Mouse (Mus musculus) adrenal gland, adult (tissue): ENCODE measurements around the gene Rnaseh2c.

ENCODE experiments used
- DNase-seq, 2 experiments: peaks; one replicate each; pipeline ENCODE4 v3.0.0; 2022 to 2023; ENCODE audit warnings: low spot score in 1 of 2; ENCODE audit not compliant: inconsistent age in 2 of 2

Rnaseh2c gene

DNA sequence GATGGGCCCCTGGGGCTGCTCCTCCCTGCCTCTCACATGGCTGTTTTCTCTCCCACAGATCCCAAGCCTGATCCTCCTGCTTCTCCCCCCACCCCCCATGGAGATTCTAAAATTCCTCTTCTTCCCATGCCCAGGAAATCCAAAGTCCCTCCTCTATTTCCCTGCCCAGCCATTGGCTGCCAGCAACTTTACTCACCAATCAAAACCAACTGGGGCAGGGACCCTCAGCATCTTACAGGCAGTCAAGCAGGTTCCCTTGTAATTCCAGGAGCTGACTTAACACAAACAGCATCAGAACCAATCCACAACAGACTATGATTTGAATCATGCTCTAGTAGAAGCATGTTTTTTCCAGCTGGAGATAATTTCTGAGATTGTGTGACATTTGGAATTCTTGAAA lies 28.2 kb downstream of the Rnaseh2c start:
- DNase-seq: no peak

DNA sequence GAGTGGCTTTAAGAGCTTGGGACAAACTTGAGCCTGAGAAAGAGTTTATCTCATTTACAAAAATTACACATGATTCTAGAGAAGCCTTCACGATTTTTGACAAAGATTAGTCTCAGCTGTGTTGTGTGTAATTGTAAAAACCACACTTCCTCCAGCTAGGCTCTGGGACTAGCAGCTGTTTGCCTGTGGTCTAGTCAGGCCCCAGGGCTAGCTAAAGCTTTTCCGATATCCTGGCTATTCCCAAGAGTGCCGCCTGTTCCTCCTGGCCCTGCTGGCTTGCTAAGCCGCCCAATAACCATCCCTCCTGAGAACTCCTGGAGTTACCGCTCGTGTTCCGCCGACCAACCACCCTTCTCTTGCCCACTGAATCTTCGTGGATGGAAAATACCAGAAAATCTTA lies 30.4 kb downstream of the Rnaseh2c start:
- no peak for DNase-seq

DNA sequence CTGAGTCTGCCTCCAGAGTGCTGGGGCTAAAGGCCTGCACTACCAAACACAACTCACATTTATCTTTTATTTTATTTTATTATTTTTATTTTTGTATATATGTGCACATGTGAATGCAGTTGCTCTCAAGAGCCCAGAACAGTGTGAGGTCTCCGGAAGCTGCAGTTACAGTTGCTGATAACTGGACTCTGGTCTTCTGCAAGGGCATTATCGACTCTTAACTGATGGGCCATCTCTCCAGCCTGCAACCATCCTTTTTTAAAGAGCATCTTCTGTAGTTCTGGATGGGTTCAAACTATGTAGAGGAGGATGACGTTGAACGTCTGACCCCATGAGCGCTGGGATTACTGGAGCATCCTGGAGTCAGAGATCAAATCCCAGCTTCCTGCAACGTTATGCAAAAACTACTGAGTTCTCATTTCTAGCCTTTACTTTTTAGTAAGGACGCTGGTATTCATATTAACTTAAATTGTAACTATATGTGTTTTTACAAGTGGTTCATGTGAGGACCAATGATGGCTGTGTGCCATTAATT lies 34.4 kb downstream of the Rnaseh2c start:
- peak in 1 of 2 experiments; percentile 39 for DNase-seq

DNA sequence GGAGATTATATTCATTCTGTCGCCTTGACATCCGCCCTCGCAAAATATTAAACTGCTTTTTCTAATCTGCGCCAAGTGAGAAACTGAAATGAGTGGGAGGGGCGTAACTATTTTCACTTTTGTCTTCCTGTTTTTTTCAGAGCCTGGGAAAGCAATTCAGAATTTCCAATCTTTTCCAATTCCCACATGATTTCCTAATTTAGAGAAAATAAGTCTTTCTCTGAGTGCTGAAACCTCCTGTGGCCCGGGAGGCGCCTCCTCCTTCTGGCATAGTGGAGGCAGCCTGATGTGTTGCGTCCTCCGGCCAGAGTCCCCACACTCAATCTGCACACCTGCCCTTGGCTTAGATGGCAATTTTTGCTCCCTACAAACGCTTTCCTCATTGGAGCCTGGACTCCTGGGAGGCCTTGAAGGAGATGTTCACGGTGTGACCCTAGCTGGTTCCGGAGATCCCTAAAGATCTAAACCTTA lies 34.9 kb downstream of the Rnaseh2c start:
- DNase-seq: no peak

DNA sequence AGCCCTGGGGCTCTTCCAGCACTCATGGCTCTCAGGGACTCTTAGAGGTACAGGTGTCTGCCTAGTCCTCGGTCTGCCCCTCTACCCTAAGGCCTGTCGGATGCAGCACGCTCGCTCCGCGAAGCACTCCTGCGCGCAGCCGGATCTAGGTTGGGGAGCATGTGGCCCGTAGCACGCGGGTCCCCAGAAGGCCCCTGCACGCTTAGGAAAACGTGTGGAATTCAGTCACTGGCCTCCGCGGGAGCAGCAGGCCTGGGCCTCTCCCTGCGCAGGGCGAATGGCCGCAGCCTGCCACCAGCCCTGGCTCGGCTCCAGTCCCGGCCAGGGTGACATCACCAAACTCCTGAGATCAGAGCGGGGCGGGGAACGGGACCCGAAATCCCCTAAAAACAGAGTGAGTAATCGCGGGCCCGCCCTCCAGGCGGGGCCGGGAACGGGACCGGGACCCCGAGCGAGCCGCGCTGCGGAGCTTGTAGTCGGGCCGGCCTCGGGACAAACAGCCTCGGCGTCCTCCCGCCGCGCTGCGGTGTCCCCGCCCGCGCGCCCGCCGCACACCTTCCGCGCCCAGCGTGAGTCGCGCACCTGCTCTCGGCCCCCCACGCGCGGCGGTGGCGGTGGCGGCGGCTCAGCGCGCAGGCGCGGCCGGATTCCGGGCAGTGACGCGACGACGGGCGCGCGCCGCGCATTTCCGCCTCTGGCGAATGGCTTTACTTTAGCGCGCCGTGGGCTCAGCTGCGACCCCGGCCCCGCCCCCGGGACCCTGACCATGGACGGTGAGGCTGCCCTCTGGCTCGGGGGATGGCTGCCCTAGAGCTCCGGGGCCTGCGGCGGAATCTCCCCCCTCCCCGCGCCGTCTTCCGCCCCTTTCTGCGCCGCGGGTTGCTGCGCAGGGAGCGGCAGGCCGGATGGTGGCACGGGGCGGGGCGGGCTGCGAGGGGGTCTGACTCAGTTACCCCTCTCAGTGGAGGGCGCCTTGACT lies 35.7 kb downstream of the Rnaseh2c start, which contains the start of gene Rela:
Rela (plus strand) TSS at position 415 of the 979 bp plus-strand sequence.
- DNase-seq: peak; percentile 96 to 99

DNA sequence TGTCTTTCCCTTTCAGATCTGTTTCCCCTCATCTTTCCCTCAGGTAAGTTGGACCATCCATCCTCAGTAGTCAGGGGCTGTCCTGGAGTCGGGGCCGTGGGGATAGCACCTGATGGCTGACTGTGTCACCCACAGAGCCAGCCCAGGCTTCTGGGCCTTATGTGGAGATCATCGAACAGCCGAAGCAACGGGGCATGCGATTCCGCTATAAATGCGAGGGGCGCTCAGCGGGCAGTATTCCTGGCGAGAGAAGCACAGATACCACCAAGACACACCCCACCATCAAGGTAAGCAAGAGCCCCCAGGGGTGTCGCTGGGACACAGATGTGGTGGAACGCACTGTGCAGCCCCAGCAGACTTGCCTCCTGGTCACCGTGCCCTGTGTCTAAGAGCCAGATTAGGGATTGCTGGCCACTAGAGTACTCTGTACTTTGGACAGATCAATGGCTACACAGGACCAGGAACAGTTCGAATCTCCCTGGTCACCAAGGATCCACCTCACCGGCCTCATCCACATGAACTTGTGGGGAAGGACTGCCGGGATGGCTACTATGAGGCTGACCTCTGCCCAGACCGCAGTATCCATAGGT lies 36.8 kb downstream of the Rnaseh2c start:
- peak in 1 of 2 experiments; percentile 46 for DNase-seq

DNA sequence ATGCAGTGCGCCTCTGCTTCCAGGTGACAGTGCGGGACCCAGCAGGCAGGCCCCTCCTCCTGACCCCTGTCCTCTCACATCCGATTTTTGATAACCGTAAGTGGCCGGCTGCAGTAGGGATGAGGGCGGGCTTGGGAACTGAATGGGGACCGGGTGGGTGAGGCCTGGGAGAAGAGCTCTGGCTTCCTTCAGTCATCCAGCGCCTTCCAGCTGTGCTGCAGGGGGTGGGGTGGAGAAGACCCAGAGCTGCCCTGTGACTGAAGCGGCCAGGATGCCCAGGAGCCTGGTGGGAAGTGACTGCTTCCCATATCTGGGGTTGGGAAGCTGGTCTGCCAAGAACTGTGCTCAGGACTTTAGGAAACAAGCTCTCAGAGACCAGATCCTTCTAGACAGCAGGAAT lies 38.7 kb downstream of the Rnaseh2c start:
- peak in 1 of 2 experiments; percentile 57 for DNase-seq

DNA sequence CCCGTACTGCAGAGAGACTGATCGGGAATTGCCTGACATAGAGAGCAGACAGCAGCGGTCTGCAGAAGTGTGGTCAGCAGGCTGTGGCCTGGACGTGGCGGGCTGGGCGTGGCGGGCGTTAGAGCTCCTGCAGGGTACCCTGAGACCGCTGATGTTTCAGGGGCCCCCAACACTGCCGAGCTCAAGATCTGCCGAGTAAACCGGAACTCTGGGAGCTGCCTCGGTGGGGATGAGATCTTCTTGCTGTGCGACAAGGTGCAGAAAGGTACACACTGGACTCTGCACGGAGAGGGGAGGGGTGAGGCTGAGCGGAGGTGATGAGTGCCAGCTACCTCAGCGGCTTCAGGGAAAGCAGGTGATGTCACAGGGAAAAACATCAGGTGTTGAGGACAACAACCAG lies 39.3 kb downstream of the Rnaseh2c start:
- peak in 1 of 2 experiments; percentile 37 for DNase-seq

DNA sequence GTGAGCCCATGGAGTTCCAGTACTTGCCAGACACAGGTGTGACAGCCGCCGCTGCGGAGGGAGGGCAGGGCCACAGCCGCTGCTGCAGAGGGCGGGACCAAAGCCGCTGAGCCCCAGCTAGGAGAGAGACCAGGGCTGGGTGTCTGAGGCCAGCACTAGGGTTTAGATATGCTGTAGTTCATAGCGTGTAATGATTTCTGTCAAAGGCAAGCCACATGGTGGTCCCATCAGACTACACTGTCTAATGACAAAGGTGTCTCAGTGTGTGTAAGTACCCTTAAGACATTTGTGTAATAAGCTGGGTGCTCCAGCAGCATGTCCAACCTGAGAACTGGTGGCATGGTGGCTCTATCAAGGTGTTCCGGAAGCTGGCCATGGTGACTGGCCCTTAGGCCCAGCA lies 40.0 kb downstream of the Rnaseh2c start:
- no peak for DNase-seq

DNA sequence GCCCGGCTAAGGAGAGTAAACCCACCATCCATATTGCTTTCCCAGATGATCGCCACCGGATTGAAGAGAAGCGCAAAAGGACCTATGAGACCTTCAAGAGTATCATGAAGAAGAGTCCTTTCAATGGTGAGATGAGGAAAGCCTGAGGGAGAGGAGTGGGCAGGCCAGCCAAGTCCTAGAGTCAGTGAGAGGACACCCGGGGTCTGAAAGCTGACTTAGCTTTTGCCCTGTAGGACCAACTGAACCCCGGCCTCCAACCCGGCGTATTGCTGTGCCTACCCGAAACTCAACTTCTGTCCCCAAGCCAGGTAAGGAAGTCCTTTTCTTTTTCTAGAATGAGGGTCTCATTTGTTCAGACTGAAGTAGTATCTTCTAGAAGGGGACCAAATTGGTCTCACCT lies 43.6 kb downstream of the Rnaseh2c start:
- DNase-seq: no peak

DNA sequence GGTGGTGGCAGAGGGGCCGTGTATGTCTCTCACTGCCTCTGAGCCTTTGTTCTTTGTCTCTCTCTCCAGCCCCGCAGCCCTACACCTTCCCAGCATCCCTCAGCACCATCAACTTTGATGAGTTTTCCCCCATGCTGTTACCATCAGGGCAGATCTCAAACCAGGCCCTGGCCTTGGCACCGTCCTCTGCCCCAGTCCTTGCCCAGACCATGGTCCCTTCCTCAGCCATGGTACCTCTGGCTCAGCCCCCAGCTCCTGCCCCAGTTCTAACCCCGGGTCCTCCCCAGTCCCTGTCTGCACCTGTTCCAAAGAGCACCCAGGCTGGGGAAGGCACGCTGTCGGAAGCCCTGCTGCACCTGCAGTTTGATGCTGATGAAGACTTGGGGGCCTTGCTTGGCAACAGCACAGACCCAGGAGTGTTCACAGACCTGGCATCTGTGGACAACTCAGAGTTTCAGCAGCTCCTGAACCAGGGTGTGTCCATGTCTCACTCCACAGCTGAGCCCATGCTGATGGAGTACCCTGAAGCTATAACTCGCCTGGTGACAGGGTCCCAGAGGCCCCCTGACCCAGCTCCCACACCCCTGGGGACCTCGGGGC lies 45.2 kb downstream of the Rnaseh2c start:
- peak in 1 of 2 experiments; percentile 37 for DNase-seq

DNA sequence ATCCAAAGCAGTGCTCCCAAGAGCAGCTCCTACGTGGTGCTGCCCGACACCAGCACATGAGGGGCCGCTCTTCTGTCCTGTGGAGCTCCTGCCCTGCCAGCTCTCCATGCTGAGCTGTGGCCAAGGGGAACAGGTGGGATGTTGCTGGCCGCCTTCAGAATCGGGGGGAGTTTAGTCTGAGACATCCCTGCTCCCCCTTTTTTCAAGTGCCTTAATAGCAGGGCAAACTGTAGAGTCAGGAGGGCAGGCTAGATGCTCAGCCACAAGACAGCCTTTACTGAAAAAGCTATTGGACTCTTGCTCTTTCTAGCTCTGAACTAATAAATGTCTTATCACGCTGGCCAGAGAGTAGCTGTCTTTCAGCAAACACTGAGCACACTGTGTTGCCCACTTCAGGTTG lies 46.1 kb downstream of the Rnaseh2c start:
- DNase-seq: peak in 1 of 2 experiments; percentile 34

DNA sequence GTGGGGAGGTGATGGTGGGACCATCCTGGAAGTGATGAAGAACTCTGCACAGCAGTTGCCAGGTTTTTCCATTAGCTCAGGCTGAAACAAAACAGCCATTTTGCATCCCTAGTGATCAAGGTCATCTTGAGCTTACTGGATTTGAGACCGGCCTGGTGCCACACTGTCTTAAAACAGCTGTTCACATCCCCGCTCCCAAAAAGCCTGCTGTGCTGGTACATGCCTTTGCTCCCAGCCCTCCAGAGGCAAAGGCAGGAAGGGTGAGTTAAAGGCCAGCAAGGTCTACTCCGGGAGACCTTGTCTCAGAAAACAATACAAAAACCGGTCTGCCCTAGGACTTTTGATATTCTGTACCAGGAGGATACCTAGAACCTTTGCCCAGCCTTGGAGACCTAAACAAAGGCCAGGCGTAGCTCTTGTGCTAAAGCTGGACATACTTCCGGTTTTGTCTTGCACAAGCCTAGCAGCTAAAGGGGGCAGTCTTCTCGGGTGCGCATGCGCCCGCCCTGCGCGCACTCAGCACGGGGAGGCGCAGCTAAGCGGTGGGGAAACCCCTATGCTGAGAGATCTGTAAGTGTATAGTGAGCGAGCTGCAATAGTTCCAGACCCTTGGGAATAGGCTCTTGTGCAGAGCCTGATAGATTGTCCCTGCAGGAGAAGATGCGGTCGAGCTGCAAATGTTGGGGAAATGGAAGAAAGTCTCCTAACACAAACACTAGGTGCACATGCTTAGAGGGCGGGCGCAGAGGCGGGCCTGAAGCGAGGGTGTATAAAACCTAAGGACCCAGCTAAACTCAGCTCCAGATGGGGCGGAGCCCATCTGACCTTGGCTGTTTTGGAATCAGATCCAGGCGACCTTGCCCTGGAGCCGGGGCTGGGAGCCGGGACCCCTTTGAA lies 47.0 kb downstream of the Rnaseh2c start:
- DNase-seq: peak; percentile 91 to 96

DNA sequence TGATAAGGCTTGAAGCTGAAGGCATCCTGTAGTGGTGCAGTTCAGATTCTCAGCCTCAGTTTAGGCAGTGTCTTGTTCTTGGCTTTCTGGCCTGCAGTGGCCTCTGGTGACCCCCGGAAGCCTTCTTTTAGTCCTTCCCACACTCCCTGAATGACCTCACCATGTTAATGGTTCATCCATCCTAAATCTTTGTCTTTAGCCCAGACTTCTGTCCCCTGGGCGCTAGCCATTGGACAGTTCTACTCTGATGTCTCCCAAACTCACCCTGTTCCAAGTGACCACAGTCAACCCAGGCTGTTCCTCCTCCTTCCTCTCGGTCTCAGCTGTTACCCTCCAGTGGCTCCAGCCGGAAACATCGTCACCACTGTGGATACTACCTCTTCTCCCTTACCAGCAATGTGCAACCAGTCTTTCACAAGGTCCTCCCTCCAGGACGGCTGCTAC lies 47.6 kb downstream of the Rnaseh2c start:
- no peak for DNase-seq

DNA sequence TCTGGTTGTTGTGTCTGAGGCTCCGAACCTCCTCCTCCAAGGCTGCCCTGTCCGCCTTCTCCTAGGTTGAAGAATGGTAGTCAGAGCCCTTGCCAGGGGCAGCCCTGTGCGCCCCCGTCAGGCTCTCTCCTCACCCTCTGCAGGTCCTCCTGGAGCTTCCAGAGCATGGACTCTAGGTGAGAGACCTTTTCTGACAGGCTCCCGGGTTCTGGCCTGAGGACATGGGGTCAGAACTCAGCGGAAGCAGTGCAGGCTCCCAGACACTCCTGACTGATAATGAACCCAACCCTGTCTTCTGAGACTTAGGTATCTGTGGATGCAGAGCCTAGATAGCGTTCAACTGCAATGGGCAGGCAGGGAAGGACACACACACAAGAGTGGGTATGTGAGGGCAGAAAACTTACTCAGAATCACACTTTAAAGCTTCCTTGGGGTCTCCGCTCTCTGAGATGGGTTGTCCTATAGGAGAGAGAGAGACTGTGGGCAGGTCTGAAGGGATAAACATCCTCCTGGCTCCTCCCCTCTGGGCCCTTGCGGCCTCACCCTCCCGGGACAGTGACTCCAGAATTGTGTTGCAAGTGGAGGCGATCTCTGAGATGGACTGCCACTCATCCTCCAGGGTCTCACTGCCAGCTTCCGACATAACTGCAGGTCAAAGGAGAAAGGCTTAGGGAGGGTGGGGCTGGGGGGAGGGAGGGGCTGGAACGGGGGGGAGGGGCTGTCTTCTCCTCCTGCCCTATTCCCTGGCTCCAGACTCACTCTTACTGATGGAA lies 50.0 kb downstream of the Rnaseh2c start:
- DNase-seq: no peak

DNA sequence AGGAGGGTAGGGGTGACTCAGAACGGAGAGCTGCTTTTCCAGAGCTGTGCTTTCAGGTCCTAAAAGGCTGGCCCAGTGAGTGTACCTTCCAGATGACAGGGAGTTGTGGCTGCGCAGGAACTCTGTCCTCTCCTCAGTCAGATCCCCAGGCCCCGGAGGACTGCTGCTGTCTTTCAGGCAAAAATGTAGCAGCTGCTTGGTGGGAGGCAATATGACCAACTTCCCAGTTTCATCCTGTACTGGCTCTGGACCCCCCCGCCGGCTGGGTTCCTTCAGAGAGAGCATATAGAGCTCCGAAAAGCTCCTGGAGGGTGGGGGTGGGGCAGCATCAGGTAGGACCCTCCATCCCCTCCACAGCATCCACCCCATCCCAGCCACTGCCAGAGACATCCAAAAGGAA lies 50.9 kb downstream of the Rnaseh2c start:
- no peak for DNase-seq

DNA sequence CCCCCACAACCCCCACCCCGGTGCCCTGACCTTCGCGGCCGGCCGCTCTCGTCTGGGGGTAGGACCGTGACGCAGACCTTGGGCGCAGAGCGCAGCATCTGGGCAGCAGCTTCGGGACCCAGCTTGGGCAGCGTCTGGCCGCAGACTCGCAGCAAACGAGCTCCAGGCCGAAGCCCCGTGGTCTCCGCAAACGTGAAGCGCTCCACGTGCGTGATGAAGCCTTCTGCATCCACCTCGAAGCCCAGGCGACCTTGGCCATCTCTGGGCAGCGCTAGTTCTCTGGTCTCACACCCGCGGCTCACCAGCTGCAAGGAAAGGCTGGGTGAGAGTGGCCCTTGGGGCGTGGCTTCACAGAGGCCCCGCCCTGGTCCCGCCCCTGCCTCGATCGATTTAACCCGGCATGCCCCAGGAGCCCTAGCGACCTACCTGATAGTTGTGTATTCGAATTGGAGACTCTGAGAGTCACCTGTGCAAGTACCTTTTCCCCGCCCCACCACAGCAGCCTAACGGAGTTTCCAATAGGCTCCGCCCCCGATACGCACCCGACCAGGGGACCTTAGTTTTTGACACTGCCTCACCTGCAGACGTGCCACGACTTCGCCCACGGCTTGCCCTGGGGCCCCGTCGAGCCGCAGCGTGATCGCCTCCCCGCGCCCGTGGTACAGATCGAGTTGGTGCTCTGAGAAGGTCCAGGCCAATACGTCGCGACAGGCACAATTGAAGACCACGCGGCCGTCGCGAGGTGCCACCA lies 52.5 kb downstream of the Rnaseh2c start:
- peak; percentile 63 to 81 for DNase-seq

DNA sequence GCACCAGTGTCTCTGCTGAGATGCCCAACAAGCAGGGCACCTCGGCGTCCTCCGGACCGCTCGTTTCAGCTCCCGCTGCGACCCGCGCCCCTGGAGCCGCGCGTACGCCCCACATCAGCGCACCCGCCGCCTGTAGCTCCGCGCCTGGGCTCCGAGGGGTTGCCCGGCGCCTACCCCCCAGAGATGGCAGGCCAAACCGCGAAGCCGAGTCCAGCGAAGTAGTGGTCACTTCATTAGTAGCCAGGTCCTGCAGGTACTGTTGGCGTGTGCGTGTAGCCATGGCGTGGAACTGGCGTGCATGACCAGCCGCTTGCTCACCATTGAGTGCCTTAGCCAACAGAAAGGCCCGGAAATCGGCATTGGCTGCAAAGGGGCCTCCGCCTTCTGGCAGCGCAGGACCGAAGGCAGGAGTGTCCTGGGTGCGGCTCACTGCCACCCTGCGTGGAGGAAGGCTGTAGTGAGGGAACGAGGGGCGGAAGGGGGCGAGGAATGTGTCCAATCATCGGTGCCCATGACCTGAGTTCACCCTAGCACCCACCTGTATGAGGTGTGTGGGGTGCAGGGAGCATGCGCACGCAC lies 53.1 kb downstream of the Rnaseh2c start:
- DNase-seq: no peak
